Mouse (Mus musculus): Measurements from ENCODE around the gene Wdr59. TPM values are rescaled to one million over a fixed set of nuclear protein-coding genes. Genes with fewer than 3 reads are reported as not detected.

Wdr59 gene
- polyA plus RNA-seq, 1 experiment from 2014 or later: 8.1 TPM

DNA sequence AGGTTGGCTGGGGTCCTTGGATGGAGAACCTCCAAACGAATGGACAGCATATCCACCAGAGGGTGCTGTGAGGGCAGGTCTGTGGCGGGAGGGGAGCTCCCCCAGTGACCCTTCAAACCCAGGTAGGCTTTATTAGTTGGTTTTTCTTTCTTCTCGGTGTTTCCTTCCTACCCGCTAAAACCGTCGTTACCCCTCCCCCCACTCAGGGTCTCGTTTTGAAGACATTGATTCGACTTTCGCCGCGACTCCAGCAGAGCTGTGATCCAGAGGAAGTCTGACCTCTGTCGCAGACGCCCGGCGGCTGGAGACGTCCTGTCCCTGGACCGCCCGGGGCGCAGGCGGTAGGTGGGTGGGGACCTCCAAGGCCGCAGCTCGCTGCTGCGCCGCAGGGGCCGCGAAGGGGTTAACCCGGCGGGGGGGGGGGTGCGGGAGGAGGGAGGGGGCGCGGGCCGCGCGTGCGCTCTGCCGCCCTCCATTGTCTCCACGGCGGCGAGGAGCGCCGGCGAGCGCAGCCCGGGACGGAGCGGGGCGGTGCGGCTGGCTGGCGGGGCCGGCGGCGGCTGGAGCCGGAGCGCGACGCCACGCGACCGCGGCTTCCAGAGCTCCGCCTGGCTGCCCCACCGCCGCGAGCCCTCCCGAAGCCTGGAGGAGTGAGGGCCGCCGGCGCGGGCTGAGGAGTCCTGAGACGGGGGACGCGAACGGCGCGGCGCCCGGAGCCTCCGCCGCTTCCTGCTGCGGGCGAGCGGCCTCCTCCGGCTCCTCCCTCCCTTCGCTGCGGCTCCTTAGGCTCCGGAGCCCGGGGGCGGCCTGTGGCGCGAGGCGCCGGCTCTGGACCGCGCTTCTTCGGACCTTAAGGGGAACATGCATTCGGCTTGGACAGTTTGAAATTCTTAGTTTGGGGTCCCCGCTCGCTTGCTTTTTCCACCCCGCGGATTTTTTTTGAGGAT, 14.4 kb upstream of the Wdr59 start, which contains the start of gene Znrf1:
TSS of gene Znrf1 (plus strand) at position 67 of the 947 bp plus-strand sequence.
- Histone ChIP-seq H3K9me3 (no peaks in the 10 kb centered on the region), H3K4me2 (peak within 1 kb of the TSS; percentile 93), H3K36me3 (no peaks in the 10 kb centered on the region), H3K9ac (peak within 1 kb of the TSS; percentile 97), H3K4me1 (replicated peaks) (peaks cover 37% of the 10 kb centered on the region), H3K4me3 (peak within 1 kb of the TSS; percentile 81), H3K27ac (replicated peaks) (peak within 1 kb of the TSS; percentile 95), H3K27me3 (no peaks in the 10 kb centered on the region)
- peak; percentile 90 for ATAC-seq (ENCODE audit: low FRiP score, low read depth)
- WGBS: under 1% methylated on average over 67 of the region's 100 CpGs

DNA sequence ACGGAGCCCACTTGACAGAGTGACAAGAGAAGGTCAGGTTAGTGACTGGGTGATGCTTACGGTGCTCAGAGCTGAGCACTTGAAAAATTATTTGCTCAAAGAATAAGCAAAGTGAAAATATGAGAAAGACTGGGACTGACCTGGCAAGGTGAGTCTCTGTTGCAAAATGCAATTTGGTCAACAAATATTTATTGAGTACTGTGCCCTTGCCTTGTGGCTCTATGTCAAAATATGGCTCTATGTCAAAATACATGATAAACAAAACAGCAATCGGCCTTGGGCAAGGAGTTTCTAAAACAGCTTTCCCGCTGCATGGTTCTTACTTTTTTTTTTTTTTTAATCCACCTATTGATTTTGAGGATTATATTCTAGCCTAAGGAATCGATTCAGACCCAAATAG, 13.6 kb upstream of the Wdr59 start:
- Histone ChIP-seq H3K4me1 (replicated peaks) (peaks cover 29% of the 10 kb centered on the region), H3K9me3 (no peaks in the 10 kb centered on the region), H3K4me3 (peak overlapping the region; percentile 81), H3K4me2 (peak overlapping the region; percentile 93), H3K9ac (no peak overlapping the region), H3K36me3 (no peaks in the 10 kb centered on the region), H3K27me3 (no peaks in the 10 kb centered on the region), H3K27ac (replicated peaks) (no peak overlapping the region)
- WGBS: 37% methylated on average over 5 of the region's 5 CpGs
- ATAC-seq (ENCODE audit: low FRiP score, low read depth): no peak

DNA sequence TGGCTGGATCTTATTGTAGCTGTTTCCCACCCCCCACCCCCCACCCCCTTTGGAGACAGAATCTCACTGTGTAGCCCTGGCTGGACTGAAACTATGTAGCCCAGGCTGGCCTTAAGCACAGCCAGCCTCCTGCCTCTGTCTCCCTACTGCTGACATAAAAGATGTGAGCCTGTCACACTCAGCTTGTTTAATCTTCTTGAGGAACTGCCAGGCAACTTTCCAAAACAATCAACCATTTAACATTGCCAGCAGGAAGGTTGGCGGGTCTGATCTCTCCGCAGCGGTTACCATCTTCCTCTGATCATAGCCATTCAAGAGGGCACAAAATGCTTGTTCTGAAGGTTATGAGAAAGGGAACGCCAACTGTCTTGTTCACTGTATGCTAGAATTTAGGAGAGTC, 11.6 kb upstream of the Wdr59 start:
- Histone ChIP-seq H3K9me3 (no peaks in the 10 kb centered on the region), H3K4me3 (no peak overlapping the region), H3K27me3 (no peaks in the 10 kb centered on the region), H3K9ac (no peak overlapping the region), H3K36me3 (no peaks in the 10 kb centered on the region), H3K4me2 (no peak overlapping the region), H3K4me1 (replicated peaks) (peaks cover 9% of the 10 kb centered on the region), H3K27ac (replicated peaks) (no peak overlapping the region)
- 53% methylated on average over 4 of the region's 4 CpGs for whole genome bisulfite sequencing
- no peak for ATAC-seq (ENCODE audit: low FRiP score, low read depth)

DNA sequence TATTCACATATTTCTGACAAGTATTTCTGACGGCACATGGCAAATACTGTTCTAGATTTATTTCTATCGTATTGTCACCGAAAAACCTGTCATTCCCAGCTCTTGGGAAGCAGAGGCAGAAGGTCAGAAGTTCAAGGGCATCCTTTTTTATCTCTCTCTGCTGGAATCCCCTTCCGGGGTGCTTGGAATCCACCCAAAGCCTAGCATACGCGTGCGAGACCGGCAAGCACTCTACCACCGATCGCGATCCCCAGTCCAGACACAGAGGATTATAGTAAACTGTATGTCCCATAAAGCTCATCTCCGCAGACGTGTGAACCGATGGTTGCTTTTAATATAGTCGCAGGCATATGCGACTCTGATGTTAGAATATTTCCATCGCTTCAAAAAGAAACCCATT, 9.7 kb upstream of the Wdr59 start:
- H3K4me1 ChIP-seq (replicated peaks): no peaks in the 10 kb centered on the region; the same call in 1 of the 2 replicates
- WGBS: 86% methylated on average over 17 of the region's 17 CpGs

DNA sequence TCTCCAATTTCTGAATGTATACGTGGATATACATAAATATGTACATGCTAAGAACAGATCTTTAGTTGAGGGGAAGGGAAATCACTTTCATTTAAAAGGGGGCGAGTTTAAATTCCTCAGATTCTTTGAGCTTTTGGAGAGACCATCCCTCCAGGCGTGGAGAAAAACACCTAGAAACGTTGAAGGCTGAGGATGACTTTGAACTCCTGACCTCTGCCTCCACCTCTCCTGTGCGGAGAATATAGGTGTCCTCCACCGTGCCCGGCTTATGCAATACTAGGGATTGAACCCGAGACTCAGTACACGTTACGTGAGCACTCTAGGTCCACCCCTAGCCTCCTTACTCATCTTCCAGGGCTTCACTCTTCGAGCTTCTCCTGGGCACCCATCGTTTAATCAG, 9.3 kb upstream of the Wdr59 start:
- WGBS: 78% methylated on average over 12 of the region's 12 CpGs
- Histone ChIP-seq H3K36me3 (no peaks in the 10 kb centered on the region), H3K27ac (replicated peaks) (no peak overlapping the region), H3K4me2 (no peak overlapping the region), H3K9ac (no peak overlapping the region), H3K4me1 (replicated peaks) (no peaks in the 10 kb centered on the region; the same call in 1 of the 2 replicates), H3K9me3 (no peaks in the 10 kb centered on the region), H3K4me3 (no peak overlapping the region), H3K27me3 (no peaks in the 10 kb centered on the region)
- ATAC-seq (ENCODE audit: low FRiP score, low read depth): no peak

More for the DNA sequence above, 9.7 kb upstream of the Wdr59 start:
- Histone ChIP-seq H3K4me2 (no peak overlapping the region), H3K9ac (no peak overlapping the region), H3K27ac (replicated peaks) (no peak overlapping the region), H3K9me3 (no peaks in the 10 kb centered on the region), H3K36me3 (no peaks in the 10 kb centered on the region), H3K27me3 (no peaks in the 10 kb centered on the region), H3K4me3 (no peak overlapping the region)
- no peak for ATAC-seq (ENCODE audit: low FRiP score, low read depth)

GRCm38 (mm10) chr8:111528071-111528470, 6.2 kb upstream of the Wdr59 start:
- no peak overlapping the region for H3K4me2 ChIP-seq
- ATAC-seq (ENCODE audit: low FRiP score, low read depth): no peak
- no peaks in the 10 kb centered on the region for H3K9me3 ChIP-seq
- 84% methylated on average over 5 of the region's 5 CpGs for WGBS
- H3K9ac ChIP-seq: no peak overlapping the region
- no peaks in the 10 kb centered on the region for H3K27me3 ChIP-seq
- no peak overlapping the region for H3K27ac ChIP-seq (replicated peaks)
- H3K4me3 ChIP-seq: no peak overlapping the region
- H3K36me3 ChIP-seq: no peaks in the 10 kb centered on the region
- no peaks in the 10 kb centered on the region for H3K4me1 ChIP-seq (replicated peaks)

- H3K27me3 ChIP-seq: no peaks in the 10 kb centered on the region
- H3K27ac ChIP-seq (replicated peaks): no peak overlapping the region
- H3K4me2 ChIP-seq: no peak overlapping the region
- H3K9ac ChIP-seq: no peak overlapping the region
- no peak for ATAC-seq (ENCODE audit: low FRiP score, low read depth)
- no peaks in the 10 kb centered on the region for H3K9me3 ChIP-seq
- H3K4me3 ChIP-seq: no peak overlapping the region
- H3K36me3 ChIP-seq: no peaks in the 10 kb centered on the region
- H3K4me1 ChIP-seq (replicated peaks): 0 out of 2 replicates have a peak, but pooled peaks cover 3% of the 10 kb centered on the region
- WGBS: 70% methylated on average over 8 of the region's 8 CpGs
Observed at GRCm38 (mm10) chr8:111527149-111527548, 5.3 kb upstream of the Wdr59 start.

GRCm38 (mm10) chr8:111526403-111527024, 4.6 kb upstream of the Wdr59 start:
- Histone ChIP-seq H3K9ac (no peak overlapping the region), H3K27me3 (no peaks in the 10 kb centered on the region), H3K4me1 (replicated peaks) (peaks cover 5% of the 10 kb centered on the region; the same call in 1 of the 2 replicates), H3K27ac (replicated peaks) (no peak overlapping the region), H3K36me3 (no peaks in the 10 kb centered on the region), H3K4me2 (no peak overlapping the region), H3K9me3 (no peaks in the 10 kb centered on the region), H3K4me3 (no peak overlapping the region)
- ATAC-seq (ENCODE audit: low FRiP score, low read depth): no peak
- 90% methylated on average over 6 of the region's 6 CpGs for WGBS

GRCm38 (mm10) chr8:111517466-111517865, 4.4 kb downstream of the Wdr59 start:
- Histone ChIP-seq H3K9me3 (no peaks in the 10 kb centered on the region), H3K27ac (replicated peaks) (no peak overlapping the region), H3K4me2 (no peak overlapping the region), H3K27me3 (no peaks in the 10 kb centered on the region), H3K4me1 (replicated peaks) (peaks cover 15% of the 10 kb centered on the region), H3K36me3 (no peaks in the 10 kb centered on the region), H3K9ac (no peak overlapping the region), H3K4me3 (no peak overlapping the region)
- WGBS: 91% methylated on average over 2 of the region's 2 CpGs
- no peak for ATAC-seq (ENCODE audit: low FRiP score, low read depth)

- ATAC-seq (ENCODE audit: low FRiP score, low read depth): no peak
- Histone ChIP-seq H3K36me3 (no peaks in the 10 kb centered on the region), H3K9me3 (no peaks in the 10 kb centered on the region), H3K4me1 (replicated peaks) (peaks cover 11% of the 10 kb centered on the region), H3K27ac (replicated peaks) (no peak overlapping the region), H3K9ac (no peak overlapping the region), H3K4me3 (no peak overlapping the region), H3K27me3 (no peaks in the 10 kb centered on the region), H3K4me2 (no peak overlapping the region)
- 86% methylated on average over 7 of the region's 7 CpGs for WGBS
Observed at GRCm38 (mm10) chr8:111516451-111517035, 5.3 kb downstream of the Wdr59 start.

DNA sequence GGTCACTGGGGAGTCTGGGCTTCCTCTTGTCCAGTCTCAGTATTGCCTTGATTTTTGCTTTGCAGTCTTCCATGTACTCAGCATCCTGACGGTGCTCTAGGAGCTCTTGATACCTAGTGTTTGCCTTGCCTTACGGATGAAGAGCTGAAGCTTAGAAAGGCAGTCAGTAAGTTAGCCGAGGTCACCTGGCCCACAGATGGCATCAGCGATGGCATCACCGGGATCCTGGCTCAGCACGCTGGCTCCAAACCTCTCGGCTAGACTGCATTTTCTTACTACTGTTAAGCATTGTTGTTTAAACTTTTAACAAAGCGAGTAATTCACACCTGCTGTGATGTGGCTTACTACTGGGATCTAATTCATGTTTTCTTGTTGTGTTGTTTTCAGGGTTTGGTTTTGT, 8.4 kb downstream of the Wdr59 start:
- Histone ChIP-seq H3K9ac (no peak overlapping the region), H3K9me3 (no peaks in the 10 kb centered on the region), H3K4me3 (no peak overlapping the region), H3K4me2 (no peak overlapping the region), H3K4me1 (replicated peaks) (peaks cover 5% of the 10 kb centered on the region; the same call in 1 of the 2 replicates), H3K36me3 (no peaks in the 10 kb centered on the region), H3K27ac (replicated peaks) (no peak overlapping the region), H3K27me3 (no peaks in the 10 kb centered on the region)
- 82% methylated on average over 8 of the region's 8 CpGs for WGBS
- no peak for ATAC-seq (ENCODE audit: low FRiP score, low read depth)

DNA sequence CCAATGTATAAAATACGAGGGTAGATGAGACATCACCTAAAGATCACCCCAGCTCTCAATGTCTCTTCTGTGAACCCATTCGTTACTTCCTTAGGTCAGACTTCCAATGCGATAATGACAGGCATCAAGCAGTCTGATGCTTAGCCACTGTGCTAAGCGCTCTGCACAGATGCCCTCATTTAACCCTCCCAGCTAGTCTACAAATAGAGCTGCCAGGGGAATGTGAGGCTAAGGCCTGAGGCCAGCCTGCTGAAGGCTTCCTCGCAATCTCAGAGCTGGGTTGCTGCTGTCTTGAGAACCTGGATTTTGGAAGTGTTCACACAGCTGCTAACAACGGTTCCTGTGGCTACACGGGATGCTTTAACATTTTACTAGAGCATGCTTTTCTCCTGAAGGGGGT, 9.0 kb downstream of the Wdr59 start:
- 79% methylated on average over 7 of the region's 7 CpGs for WGBS
- H3K9me3 ChIP-seq: no peaks in the 10 kb centered on the region
- no peak overlapping the region for H3K27ac ChIP-seq (replicated peaks)

More for the DNA sequence above, 9.0 kb downstream of the Wdr59 start:
- H3K9ac ChIP-seq: no peak overlapping the region
- H3K4me2 ChIP-seq: no peak overlapping the region
- H3K4me1 ChIP-seq (replicated peaks): peaks cover 5% of the 10 kb centered on the region; the same call in 1 of the 2 replicates
- H3K27me3 ChIP-seq: no peaks in the 10 kb centered on the region
- H3K36me3 ChIP-seq: no peaks in the 10 kb centered on the region
- no peak overlapping the region for H3K4me3 ChIP-seq
- no peak for ATAC-seq (ENCODE audit: low FRiP score, low read depth)
